Comparison of ENCODE assay signal across 8 mouse cellular contexts in the genomic region with DNA sequence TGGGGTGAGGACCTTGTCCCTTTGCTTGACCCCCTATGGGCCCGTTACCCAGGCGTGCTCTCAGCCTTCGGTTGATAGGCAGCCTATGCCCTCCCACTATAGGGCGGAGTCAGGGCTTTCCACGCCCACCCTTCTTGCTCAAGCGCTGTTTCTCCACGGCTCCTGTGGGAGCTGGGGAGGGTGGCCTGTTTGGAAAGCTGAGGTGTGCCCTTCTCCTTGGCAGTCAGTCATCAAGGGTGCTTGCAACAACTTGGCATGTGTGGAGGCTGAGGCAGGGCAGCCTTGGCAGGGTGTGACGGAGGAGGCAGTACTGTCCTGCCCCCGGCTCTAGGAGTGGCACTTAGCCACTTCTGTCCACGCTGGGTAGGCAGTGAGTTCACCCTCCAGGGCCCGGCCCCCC. TPM values are rescaled to one million over a fixed set of nuclear protein-coding genes. Genes with fewer than 3 reads are reported as not detected.
DNase-seq lines count a peak whose midpoint lies in the region; ATAC-seq and TF ChIP-seq lines count a peak whose summit lies in the region.

No protein-coding gene starts in this region.

- 0 out of 2 replicates have a peak, but pooled peaks cover 5% of the 10 kb centered on the region for H3K36me3 ChIP-seq in embryonic facial prominence, embryonic 13.5 days
- no peaks in the 10 kb centered on the region for H3K36me3 ChIP-seq in heart, embryonic 11.5 days (ENCODE audit: control insufficient read depth, insufficient read depth, low read length)
- no peaks in the 10 kb centered on the region for H3K36me3 ChIP-seq in kidney, adult 2 months (ENCODE audit: control insufficient read depth, insufficient read depth, low read length)

- 0 out of 2 replicates have a peak, but pooled peaks have one; percentile 12 for ATAC-seq in embryonic facial prominence, embryonic 13.5 days (ENCODE audit: insufficient number of reproducible peaks, insufficient read depth, low FRiP score, low TSS enrichment, low read depth)
- ATAC-seq in heart, embryonic 11.5 days (replicated peaks; ENCODE audit: insufficient number of reproducible peaks, low FRiP score, low TSS enrichment) = no peak

- peaks cover 23% of the 10 kb centered on the region; the same call in 1 of the 2 replicates for H3K27me3 ChIP-seq in embryonic facial prominence, embryonic 13.5 days
- peaks cover 48% of the 10 kb centered on the region for H3K27me3 ChIP-seq in heart, embryonic 11.5 days (ENCODE audit: control insufficient read depth, insufficient read depth, low read length)
- no peaks in the 10 kb centered on the region for H3K27me3 ChIP-seq in kidney, adult 2 months (replicated peaks; ENCODE audit: control insufficient read depth, insufficient read depth, low read length)

- H3K4me2 ChIP-seq in embryonic facial prominence, embryonic 13.5 days = peak overlapping the region; percentile 59
- H3K4me2 ChIP-seq in heart, embryonic 11.5 days = peak overlapping the region; percentile 63

- 13% methylated on average over 11 of the region's 11 CpGs for WGBS in embryonic facial prominence, embryonic 13.5 days
- WGBS in heart, embryonic 11.5 days (ENCODE audit: insufficient replicate concordance) = 3% methylated on average over 11 of the region's 11 CpGs
- WGBS in kidney, adult 2 months = 16% methylated on average over 11 of the region's 11 CpGs
- WGBS in lung, adult 2 months = 14% methylated on average over 11 of the region's 11 CpGs

- peaks cover 85% of the 10 kb centered on the region for H3K4me1 ChIP-seq in embryonic facial prominence, embryonic 13.5 days
- peaks cover 23% of the 10 kb centered on the region for H3K4me1 ChIP-seq in heart, embryonic 11.5 days (ENCODE audit: control insufficient read depth, insufficient read depth, low read length)
- 0 out of 2 replicates have a peak, but pooled peaks cover 3% of the 10 kb centered on the region for H3K4me1 ChIP-seq in kidney, adult 2 months (ENCODE audit: control insufficient read depth, insufficient read depth, low read length)
- H3K4me1 ChIP-seq in lung, adult 2 months (ENCODE audit: control insufficient read depth, insufficient read depth, low read length) = peaks cover 9% of the 10 kb centered on the region

- no peak for TF ChIP-seq CTCF in kidney, adult 2 months (conservative IDR thresholded peaks at IDR 0.05; ENCODE audit: insufficient read depth, insufficient read length, low read depth, low read length)
- TF ChIP-seq CTCF in lung, adult 2 months (IDR thresholded peaks at IDR 0.05; ENCODE audit: insufficient read depth, low read length) = no peak

- H3K4me3 ChIP-seq in embryonic facial prominence, embryonic 13.5 days = peak overlapping the region; percentile 28
- peak overlapping the region; percentile 10 for H3K4me3 ChIP-seq in heart, embryonic 11.5 days (ENCODE audit: low read depth, low read length)
- H3K4me3 ChIP-seq in kidney, adult 2 months (ENCODE audit: insufficient read depth, low read depth, low read length) = no peak overlapping the region
- no peak overlapping the region for H3K4me3 ChIP-seq in lung, adult 2 months (replicated peaks; ENCODE audit: extremely low read depth, low read depth, low read length)

- DNase-seq in Muller cell, postnatal 12 days (ENCODE audit: inconsistent ontology term) = peak; percentile 42
- DNase-seq in adrenal gland, postnatal 10 days = peak; percentile 92
- peak; percentile 66 for DNase-seq in kidney, adult 2 months
- DNase-seq in lung, adult 2 months = peak; percentile 86
- peak; percentile 65 for DNase-seq in ovary, postnatal 14 days (ENCODE audit: low spot score)
- no peak for DNase-seq in T-cell, adult 2 months (ENCODE audit: low spot score)

- no peak for TF ChIP-seq POLR2A in kidney, adult 2 months (IDR thresholded peaks at IDR 0.05; ENCODE audit: low read depth, low read length)
- TF ChIP-seq POLR2A in lung, adult 2 months (IDR thresholded peaks at IDR 0.05; ENCODE audit: borderline replicate concordance, extremely low read depth, low read depth, low read length) = no peak

- H3K27ac ChIP-seq in embryonic facial prominence, embryonic 13.5 days = no peak overlapping the region
- H3K27ac ChIP-seq in heart, embryonic 11.5 days (ENCODE audit: low read depth, low read length) = no peak overlapping the region
- H3K27ac ChIP-seq in kidney, adult 2 months (ENCODE audit: insufficient read depth, low read depth, low read length) = no peak overlapping the region

- H3K9me3 ChIP-seq in embryonic facial prominence, embryonic 13.5 days = no peaks in the 10 kb centered on the region
- H3K9me3 ChIP-seq in heart, embryonic 11.5 days (replicated peaks; ENCODE audit: control insufficient read depth, low read length) = no peaks in the 10 kb centered on the region

- H3K9ac ChIP-seq in embryonic facial prominence, embryonic 13.5 days = peak overlapping the region; percentile 11; the same call in 1 of the 2 replicates
- H3K9ac ChIP-seq in heart, embryonic 11.5 days (ENCODE audit: low read depth, low read length) = no peak overlapping the region

RNA-seq across cellular contexts. Expression of gene Rgma, which starts 23.0 kb away (rescaled TPM):
- total RNA-seq in adrenal gland, postnatal 10 days (2021) = 10 to 100 TPM; 10.3 to 20.0 TPM
- polyA plus RNA-seq in embryonic facial prominence, embryonic 13.5 days (2015; fragmentation: Nextera tagmentation; extraction: Ambion mirVana) = 21.8 and 23.6 TPM in 2 replicates
- polyA plus RNA-seq in heart, embryonic 11.5 days (2014; fragmentation: Nextera tagmentation; extraction: Ambion mirVana) = 4.2 and 5.8 TPM in 2 replicates
- 7.2 and 8.7 TPM in 2 replicates for polyA plus RNA-seq in kidney, adult 2 months (2012; rRNA removed)
- polyA plus RNA-seq in lung, adult 2 months (2012; rRNA removed) = 23.4 and 27.5 TPM in 2 replicates

Comparison
In these comparisons a context has a peak if more than half of its experiments do, and no peak if none do; other contexts are left out.
1. H3K4me3 ChIP-seq: peak in embryonic facial prominence, embryonic 13.5 days (single experiment) and heart, embryonic 11.5 days (single experiment); none in kidney, adult 2 months (single experiment) and lung, adult 2 months (single experiment).